Mouse (Mus musculus): Measurements from ENCODE around the gene Gm44511.

GRCm38 (mm10) chr6:128764598-128764997 is 61.5 kb downstream of the Gm44511 start:
- TF ChIP-seq CTCF (IDR thresholded peaks at IDR 0.05; ENCODE audit: low read depth, low read length) (no peak), POLR2A (IDR thresholded peaks at IDR 0.05; ENCODE audit: extremely low read depth, insufficient read depth, low read length) (no peak)
